Mouse (Mus musculus): ENCODE data around the gene Vwa3b. TPM values are rescaled to one million over a fixed set of nuclear protein-coding genes. Genes with fewer than 3 reads are reported as not detected.

Vwa3b gene
- polyA plus RNA-seq, 2 experiments from 2014 or later = 1.3 to 3.3 TPM

- ATAC-seq = no peak
Measured at GRCm38 (mm10) chr1:37063841-37064240, 37.4 kb downstream of the Vwa3b start.

- ATAC-seq = no peak
Measured at GRCm38 (mm10) chr1:37065658-37066412, 39.4 kb downstream of the Vwa3b start.

GRCm38 (mm10) chr1:37075759-37076158, 49.4 kb downstream of the Vwa3b start:
- ATAC-seq = no peak

- ATAC-seq = no peak
Measured at GRCm38 (mm10) chr1:37077266-37077665, 50.9 kb downstream of the Vwa3b start.

GRCm38 (mm10) chr1:37077955-37078549, 51.7 kb downstream of the Vwa3b start:
- ATAC-seq = no peak

- ATAC-seq = no peak
Measured at GRCm38 (mm10) chr1:37080442-37080841, 54.0 kb downstream of the Vwa3b start.

- ATAC-seq = no peak
Measured at GRCm38 (mm10) chr1:37081376-37082214, 55.2 kb downstream of the Vwa3b start.

GRCm38 (mm10) chr1:37082215-37082464, 55.7 kb downstream of the Vwa3b start:
- no peak for ATAC-seq

- ATAC-seq = no peak
Measured at GRCm38 (mm10) chr1:37084075-37084474, 57.7 kb downstream of the Vwa3b start.

- ATAC-seq = no peak
Measured at GRCm38 (mm10) chr1:37085171-37085570, 58.8 kb downstream of the Vwa3b start.

- ATAC-seq = no peak
Measured at GRCm38 (mm10) chr1:37089191-37089590, 62.8 kb downstream of the Vwa3b start.

- no peak for ATAC-seq
Measured at GRCm38 (mm10) chr1:37097382-37098093, 71.1 kb downstream of the Vwa3b start.

GRCm38 (mm10) chr1:37098094-37098555, 71.7 kb downstream of the Vwa3b start:
- no peak for ATAC-seq

GRCm38 (mm10) chr1:37100361-37100760, 74.0 kb downstream of the Vwa3b start:
- no peak for ATAC-seq

GRCm38 (mm10) chr1:37101016-37101415, 74.6 kb downstream of the Vwa3b start:
- ATAC-seq = no peak

- ATAC-seq = no peak
Measured at GRCm38 (mm10) chr1:37101717-37102116, 75.3 kb downstream of the Vwa3b start.

GRCm38 (mm10) chr1:37105194-37105593, 78.8 kb downstream of the Vwa3b start:
- no peak for ATAC-seq

- no peak for ATAC-seq
Measured at GRCm38 (mm10) chr1:37113781-37114180, 87.4 kb downstream of the Vwa3b start.

- ATAC-seq = no peak
Measured at GRCm38 (mm10) chr1:37115847-37116246, 89.5 kb downstream of the Vwa3b start.

- no peak for ATAC-seq
Measured at GRCm38 (mm10) chr1:37116574-37116973, 90.2 kb downstream of the Vwa3b start.

- no peak for ATAC-seq
Measured at GRCm38 (mm10) chr1:37117964-37118363, 91.6 kb downstream of the Vwa3b start.

- ATAC-seq = no peak
Measured at GRCm38 (mm10) chr1:37122306-37122705, 95.9 kb downstream of the Vwa3b start.

- no peak for ATAC-seq
Measured at GRCm38 (mm10) chr1:37122798-37123197, 96.4 kb downstream of the Vwa3b start.
